Mouse (Mus musculus): ENCODE measurements around the gene Ptprt.
A peak's percentile ranks its signal among the peaks of the same experiment; 100 is the strongest.

The Ptprt gene

GRCm38 (mm10) chr2:162660941-162661386 is at the start of gene Ptprt:
Ptprt (minus strand) TSS chr2:162661147.
- peak in 1 of 2 experiments; percentile 49 for DNase-seq (ENCODE audit: low spot score in 2 of 2)

DNA sequence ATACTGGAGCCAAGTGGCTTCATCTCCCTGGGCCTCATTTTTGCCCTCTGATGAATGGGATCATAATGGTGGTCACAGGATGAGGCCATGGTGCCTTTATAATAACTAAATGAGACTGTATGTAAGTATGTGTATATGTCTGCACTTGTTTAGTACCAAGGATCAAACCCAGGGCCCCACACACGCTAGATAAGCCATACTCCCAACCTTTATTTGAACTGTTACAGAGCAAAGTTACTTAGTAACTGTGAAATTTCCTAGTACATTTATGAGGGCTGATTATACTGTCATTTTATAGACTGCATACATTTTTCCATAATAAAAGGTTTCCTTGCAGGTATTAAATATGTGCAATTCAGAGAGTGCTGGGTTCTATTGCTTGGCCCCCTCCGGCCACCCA is 49.5 kb upstream of the Ptprt start:
- DNase-seq (ENCODE audit: low spot score in 2 of 2): no peak

- DNase-seq (ENCODE audit: low spot score in 2 of 2): no peak
Measured at GRCm38 (mm10) chr2:162699691-162700090, 38.7 kb upstream of the Ptprt start.

DNA sequence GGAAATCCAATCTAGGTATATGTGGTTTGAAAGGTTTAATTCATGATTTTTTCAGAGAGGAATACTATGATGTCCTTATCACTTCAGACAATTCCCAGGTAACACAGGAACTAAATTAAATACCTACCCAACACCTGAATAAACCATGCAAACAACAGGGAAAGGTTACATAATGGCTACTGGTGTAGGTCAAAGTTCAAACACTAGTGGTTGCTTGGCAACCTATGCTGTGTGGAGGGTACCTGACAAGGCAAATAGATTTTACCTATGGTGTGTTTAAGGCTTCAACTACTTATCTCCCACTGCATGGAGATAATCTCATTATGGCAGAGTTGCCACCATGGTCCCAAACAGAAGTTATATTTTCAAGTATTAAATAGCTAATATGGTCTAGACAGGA is 38.1 kb upstream of the Ptprt start:
- DNase-seq (ENCODE audit: low spot score in 2 of 2): no peak

DNA sequence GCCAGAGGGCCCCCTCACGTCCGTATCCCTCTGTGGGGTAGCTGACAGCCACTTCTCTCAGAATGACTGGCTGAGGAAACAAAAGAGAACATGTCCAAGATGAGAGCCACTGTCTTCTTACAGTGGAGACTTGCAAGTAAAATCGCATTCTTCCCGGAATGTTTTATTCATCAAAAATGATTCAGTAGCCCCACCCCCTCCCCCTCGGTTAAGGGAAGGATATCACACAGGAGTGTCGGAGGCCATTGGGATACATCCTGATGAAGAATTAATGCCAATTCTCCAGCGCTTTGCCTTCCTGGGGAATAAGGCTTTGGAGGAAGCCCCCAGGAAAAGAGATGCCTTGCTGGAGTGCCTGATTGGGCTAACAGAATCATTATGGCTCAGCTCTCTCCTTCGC is 37.1 kb upstream of the Ptprt start:
- no peak for DNase-seq (ENCODE audit: low spot score in 2 of 2)

GRCm38 (mm10) chr2:162697151-162697550 is 36.2 kb upstream of the Ptprt start:
- no peak for DNase-seq (ENCODE audit: low spot score in 2 of 2)

DNA sequence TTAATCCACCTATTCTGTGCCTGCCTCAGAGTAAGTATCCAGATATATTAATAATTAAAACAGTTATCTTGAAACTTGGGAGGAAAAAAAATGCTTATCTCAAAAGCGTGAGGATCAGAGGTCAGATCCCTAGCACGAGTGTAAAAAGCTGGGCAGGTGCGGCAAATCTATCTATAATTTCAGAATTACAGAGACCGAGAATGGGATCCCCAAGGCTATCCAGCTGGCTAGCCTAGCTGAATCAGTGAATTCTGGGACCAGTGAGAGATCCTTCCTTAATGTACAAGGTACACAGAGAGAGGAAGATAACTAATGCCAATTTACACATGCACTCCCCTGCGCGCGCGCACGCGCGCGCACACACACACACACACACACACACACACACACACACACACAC is 31.2 kb upstream of the Ptprt start:
- DNase-seq (ENCODE audit: low spot score in 2 of 2): no peak

GRCm38 (mm10) chr2:162682674-162683073 is 21.7 kb upstream of the Ptprt start:
- peak in 1 of 2 experiments; percentile 73 for DNase-seq (ENCODE audit: low spot score in 2 of 2)

GRCm38 (mm10) chr2:162662431-162662970 is 1.6 kb upstream of the Ptprt start:
- no peak for DNase-seq (ENCODE audit: low spot score in 2 of 2)

DNA sequence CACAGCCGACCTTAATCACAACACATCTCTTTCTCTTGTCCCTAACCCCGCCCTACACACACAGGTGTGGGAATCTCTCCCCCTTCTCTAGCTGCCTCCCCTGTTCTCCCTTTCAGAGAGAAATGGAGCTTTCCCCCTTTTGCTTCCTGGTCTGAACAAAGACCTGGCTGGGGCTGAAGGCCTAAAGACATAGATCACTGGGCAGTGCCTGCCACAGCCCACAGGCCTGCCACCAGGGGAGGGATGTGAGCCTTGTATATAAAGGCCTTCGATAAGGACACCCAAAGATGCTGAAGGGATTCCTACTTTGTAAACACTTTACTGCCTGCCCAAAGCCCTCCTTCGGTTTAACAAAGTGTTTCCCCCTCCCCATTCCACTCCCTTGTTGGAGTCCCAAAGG is 786 bp upstream of the Ptprt start:
- DNase-seq (ENCODE audit: low spot score in 2 of 2): no peak

DNA sequence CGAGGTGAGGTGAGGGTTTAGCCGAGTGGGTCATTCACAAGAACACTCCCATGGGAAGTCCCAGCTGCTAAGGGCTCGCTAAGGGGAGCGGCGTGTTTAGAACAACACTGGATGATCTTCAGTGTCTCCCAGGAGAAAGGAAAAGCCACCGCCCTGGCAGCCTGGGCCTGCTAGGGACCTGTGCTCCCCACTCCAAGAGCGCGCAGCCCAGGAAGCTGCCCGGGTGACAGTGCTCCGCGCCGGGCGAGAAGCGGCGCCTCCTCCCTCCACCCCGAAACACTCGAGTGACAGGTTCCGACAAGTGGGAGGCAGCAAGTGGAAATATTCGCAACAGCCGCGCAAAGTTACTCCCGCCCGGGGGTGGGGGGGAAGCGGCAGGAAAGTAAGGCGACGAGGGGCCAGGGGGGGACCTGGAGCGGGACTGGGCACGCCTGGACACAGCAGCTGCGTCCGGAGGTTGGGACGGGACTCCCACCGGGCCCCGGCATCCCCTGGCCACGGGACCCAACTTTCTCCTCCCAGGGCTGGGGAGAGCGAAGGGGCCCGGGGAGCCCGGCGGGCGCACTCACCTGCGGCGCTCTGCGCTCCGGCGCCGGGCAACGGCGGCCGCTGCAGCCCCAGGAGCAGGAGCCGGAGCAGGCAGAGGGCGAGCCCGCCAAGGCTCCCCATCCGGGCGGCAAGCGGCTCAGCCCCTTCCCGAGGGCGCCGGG is 561 bp downstream of the Ptprt start:
- DNase-seq (ENCODE audit: low spot score in 2 of 2): peak in 1 of 2 experiments; percentile 31

DNA sequence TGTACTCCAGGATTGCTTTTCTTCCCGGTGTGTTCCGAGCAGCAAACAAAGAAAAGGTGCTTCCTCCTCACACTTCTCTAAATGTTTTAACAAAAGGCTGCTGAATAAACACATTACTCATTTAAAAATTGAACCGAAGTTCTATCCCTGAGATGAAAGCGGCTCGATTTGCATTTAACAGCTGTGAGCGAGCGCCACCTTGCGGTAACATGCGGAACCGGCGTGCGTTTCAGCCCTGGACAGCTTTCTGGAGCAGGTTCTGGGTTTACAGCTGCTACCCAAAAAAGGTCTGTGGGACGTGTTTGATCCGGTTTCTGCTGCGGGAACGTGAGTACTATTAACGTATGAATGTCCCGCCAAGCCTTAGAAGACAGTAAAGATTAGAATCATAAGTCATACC is 1.9 kb downstream of the Ptprt start:
- DNase-seq (ENCODE audit: low spot score in 2 of 2): peak; percentile 48 to 96

DNA sequence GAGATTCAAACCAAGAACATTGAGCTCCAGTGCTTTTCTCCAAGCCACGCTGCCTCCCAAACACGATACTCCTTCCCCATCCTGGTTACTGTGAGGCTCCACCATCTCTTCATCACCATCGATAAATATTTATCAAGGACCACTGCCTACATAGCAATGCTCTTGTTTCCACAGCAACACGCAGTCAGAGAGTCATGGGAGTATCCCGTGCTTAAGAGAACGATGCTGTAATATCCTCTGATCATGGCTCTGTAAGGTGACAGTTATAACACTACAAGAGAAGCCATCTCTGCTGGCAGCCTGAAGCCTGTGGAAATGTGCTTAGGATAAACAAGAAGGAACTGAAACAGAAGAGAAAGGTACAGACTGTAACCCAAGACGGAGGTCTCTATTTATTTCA is 3.4 kb downstream of the Ptprt start:
- DNase-seq (ENCODE audit: low spot score in 2 of 2): no peak

- DNase-seq (ENCODE audit: low spot score in 2 of 2): no peak
Measured at GRCm38 (mm10) chr2:162654416-162654815, 6.5 kb downstream of the Ptprt start.

DNA sequence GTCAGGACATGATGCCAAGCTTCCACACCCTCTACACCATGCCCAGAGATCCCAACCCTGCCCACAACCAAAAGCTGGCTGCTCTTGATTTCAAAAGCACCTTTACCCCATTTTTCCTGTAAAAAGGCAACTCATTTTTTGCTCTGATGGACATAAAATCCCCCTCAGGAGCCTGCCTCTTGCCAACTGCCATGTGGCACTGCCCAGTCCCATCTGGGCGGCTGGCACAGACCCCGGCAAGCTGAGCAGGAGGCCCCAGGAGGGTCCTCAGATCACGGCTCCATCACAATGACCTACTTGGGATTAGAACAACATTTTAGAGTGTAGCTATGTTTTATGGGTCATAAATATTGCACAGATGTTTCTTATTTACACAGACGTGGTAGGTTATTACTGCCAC is 22.3 kb downstream of the Ptprt start:
- no peak for DNase-seq (ENCODE audit: low spot score in 2 of 2)

GRCm38 (mm10) chr2:162637537-162637936 is 23.4 kb downstream of the Ptprt start:
- no peak for DNase-seq (ENCODE audit: low spot score in 2 of 2)

DNA sequence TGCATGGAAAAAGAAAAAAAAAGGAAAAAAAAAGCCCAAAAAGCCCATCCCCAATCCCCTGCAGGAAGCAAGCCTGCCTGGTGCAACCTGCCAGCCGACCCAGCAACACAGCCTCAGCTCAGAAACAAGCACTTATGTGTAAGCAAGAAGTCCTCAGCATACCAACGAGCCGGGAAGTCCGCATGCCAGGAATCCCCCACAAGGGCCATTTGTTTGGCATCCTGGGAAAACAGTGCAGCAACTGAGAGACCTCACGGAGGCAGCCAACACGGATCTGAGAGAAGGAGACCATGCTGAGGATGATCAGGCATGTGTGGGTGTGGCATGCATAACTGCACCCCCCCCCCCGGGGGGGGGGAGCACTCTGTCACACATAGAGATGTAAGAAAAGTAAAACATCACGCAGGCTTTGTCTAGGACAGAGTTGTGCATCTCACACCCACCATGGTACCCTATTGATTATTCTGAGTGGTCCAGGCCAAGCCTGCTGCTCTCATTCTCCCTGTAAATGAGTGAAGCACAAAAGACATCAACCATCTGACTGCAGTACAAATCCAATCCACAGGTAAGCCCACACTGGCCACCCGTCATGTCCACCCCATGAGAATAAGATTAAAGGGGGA is 24.4 kb downstream of the Ptprt start:
- peak; percentile 44 to 62 for DNase-seq (ENCODE audit: low spot score in 2 of 2)

DNA sequence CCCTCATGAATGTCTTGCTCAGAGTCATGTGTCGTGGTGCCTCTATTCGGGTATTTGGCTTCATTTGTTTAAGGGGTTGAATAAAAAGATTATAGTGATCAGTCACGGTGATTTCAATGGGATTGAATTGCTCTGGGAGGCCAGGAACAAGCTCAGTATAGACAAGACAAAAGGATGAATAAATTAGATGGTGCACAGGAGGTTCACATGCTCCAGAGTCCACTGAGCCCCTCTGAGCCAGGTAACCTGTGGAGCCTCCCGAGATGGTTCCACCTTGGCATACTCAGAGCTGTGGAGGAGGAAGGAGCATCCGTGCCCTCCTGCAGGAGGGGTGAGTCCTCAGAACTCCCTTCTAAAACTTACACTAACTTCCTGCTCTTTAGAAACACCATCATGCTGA is 26.0 kb downstream of the Ptprt start:
- no peak for DNase-seq (ENCODE audit: low spot score in 2 of 2)

- DNase-seq (ENCODE audit: low spot score in 2 of 2): no peak
Measured at GRCm38 (mm10) chr2:162626076-162626475, 34.9 kb downstream of the Ptprt start.

- DNase-seq (ENCODE audit: low spot score in 2 of 2): no peak
Measured at GRCm38 (mm10) chr2:162624707-162625106, 36.2 kb downstream of the Ptprt start.

GRCm38 (mm10) chr2:162614256-162614655 is 46.7 kb downstream of the Ptprt start:
- no peak for DNase-seq (ENCODE audit: low spot score in 2 of 2)

DNA sequence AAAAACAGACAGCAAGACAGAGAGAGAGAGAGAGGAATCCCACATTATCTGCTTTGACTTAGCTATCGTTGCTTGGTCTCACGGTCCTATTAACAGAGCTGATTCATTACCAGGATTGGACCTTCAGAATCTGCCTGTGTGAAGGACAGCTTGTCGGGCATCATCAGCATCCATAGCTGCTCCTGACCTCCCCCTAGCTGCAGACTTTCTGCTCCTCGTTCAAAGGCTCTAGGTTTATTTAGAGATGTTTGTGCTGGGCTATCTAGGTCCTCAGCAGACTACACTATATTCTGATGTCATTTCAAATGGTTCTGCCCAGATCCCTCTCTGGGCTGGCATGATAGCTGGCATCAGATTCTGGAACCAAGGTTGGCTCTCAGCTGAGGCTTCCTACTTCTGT is 47.5 kb downstream of the Ptprt start:
- no peak for DNase-seq (ENCODE audit: low spot score in 2 of 2)

- no peak for DNase-seq (ENCODE audit: low spot score in 2 of 2)
Measured at GRCm38 (mm10) chr2:162602721-162603120, 58.2 kb downstream of the Ptprt start.

Measured in left cerebral cortex, adult 9 months (tissue).